Mouse (Mus musculus): Measurements from ENCODE around the gene Tmpo.

GRCm38 (mm10) chr10:91162077-91162476, 19.0 kb downstream of the Tmpo start:
- TF ChIP-seq CTCF (IDR thresholded peaks at IDR 0.05) (no peak), EP300 (IDR thresholded peaks at IDR 0.05) (no peak)

Measured in lung, postnatal 0 days (tissue).